Mouse (Mus musculus): ENCODE data around the gene Dmpk. TPM values are rescaled to one million over a fixed set of nuclear protein-coding genes. Genes with fewer than 3 reads are reported as not detected.

The Dmpk gene
- polyA plus RNA-seq, 1 experiment, result 182 TPM

GRCm38 (mm10) chr7:19131324-19131848 lies 47.7 kb downstream of the Dmpk start:
- peaks cover 14% of the 10 kb centered on the region for H3K36me3 ChIP-seq (ENCODE audit: control insufficient read depth, insufficient read depth, low read length)
- peak overlapping the region; percentile 44 for H3K4me3 ChIP-seq (ENCODE audit: extremely low read depth, insufficient read depth, insufficient read length)
- peak overlapping the region; percentile 46; the same call in 1 of the 2 replicates for H3K27ac ChIP-seq (ENCODE audit: insufficient read depth, low read length)
- TF ChIP-seq CTCF (IDR thresholded peaks at IDR 0.05; ENCODE audit: extremely low read depth, insufficient read depth, insufficient read length, insufficient replicate concordance) (peak; percentile 66), POLR2A (IDR thresholded peaks at IDR 0.05; ENCODE audit: low read depth, low read length) (no peak)
- H3K4me1 ChIP-seq (ENCODE audit: control insufficient read depth, insufficient read depth, insufficient read length), result peaks cover 5% of the 10 kb centered on the region
- WGBS, result 1% methylated on average over 39 of the region's 39 CpGs
- DNase-seq (ENCODE audit: low read depth in 1 of 2, low spot score in 2 of 2), result peak; percentile 77 to 89
- H3K27me3 ChIP-seq (ENCODE audit: control insufficient read depth, insufficient read depth, low read length), result no peaks in the 10 kb centered on the region

GRCm38 (mm10) chr7:19136168-19136567 lies 52.5 kb downstream of the Dmpk start:
- no peak overlapping the region for H3K4me3 ChIP-seq (ENCODE audit: extremely low read depth, insufficient read depth, insufficient read length)
- 92% methylated on average over 13 of the region's 13 CpGs for WGBS
- no peak for DNase-seq (ENCODE audit: low read depth in 1 of 2, low spot score in 2 of 2)
- no peak overlapping the region for H3K27ac ChIP-seq (ENCODE audit: insufficient read depth, low read length)
- H3K36me3 ChIP-seq (ENCODE audit: control insufficient read depth, insufficient read depth, low read length), result peaks cover 21% of the 10 kb centered on the region
- peaks cover 5% of the 10 kb centered on the region for H3K4me1 ChIP-seq (ENCODE audit: control insufficient read depth, insufficient read depth, insufficient read length)
- no peak for TF ChIP-seq CTCF (IDR thresholded peaks at IDR 0.05; ENCODE audit: extremely low read depth, insufficient read depth, insufficient read length, insufficient replicate concordance)
- no peak for TF ChIP-seq POLR2A (IDR thresholded peaks at IDR 0.05; ENCODE audit: low read depth, low read length)
- H3K27me3 ChIP-seq (ENCODE audit: control insufficient read depth, insufficient read depth, low read length), result no peaks in the 10 kb centered on the region

DNA sequence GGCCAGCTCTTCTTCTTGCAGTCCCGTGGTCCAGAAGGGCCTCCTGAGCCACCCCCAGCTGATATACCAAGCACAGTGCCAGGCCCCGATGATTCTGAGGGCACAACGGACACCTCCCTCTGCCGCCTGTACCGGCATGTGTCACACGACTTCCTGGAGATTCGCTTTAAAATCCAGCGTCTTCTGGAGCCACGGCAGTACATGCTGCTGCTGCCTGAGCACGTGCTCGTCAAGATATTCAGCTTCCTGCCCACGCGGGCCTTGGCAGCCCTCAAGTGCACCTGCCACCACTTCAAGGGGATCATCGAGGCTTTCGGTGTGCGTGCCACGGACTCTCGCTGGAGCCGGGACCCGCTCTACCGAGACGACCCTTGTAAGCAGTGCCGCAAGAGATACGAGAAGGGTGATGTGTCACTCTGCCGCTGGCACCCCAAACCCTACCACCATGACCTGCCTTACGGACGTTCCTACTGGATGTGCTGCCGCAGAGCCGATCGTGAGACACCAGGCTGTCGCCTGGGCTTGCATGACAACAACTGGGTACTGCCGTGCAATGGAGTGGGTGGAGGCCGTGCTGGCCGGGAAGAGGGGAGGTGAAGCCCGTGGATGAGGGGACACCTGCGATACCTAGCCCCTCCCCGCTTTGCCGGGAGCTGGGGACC lies 53.2 kb downstream of the Dmpk start:
- H3K36me3 ChIP-seq (ENCODE audit: control insufficient read depth, insufficient read depth, low read length), result peaks cover 21% of the 10 kb centered on the region
- no peak overlapping the region for H3K27ac ChIP-seq (ENCODE audit: insufficient read depth, low read length)
- no peak for DNase-seq (ENCODE audit: low read depth in 1 of 2, low spot score in 2 of 2)
- H3K4me1 ChIP-seq (ENCODE audit: control insufficient read depth, insufficient read depth, insufficient read length), result peaks cover 2% of the 10 kb centered on the region; the same call in 1 of the 2 replicates
- no peak overlapping the region for H3K4me3 ChIP-seq (ENCODE audit: extremely low read depth, insufficient read depth, insufficient read length)
- TF ChIP-seq POLR2A (IDR thresholded peaks at IDR 0.05; ENCODE audit: low read depth, low read length), result no peak
- no peak for TF ChIP-seq CTCF (IDR thresholded peaks at IDR 0.05; ENCODE audit: extremely low read depth, insufficient read depth, insufficient read length, insufficient replicate concordance)
- WGBS, result 90% methylated on average over 38 of the region's 38 CpGs
- H3K27me3 ChIP-seq (ENCODE audit: control insufficient read depth, insufficient read depth, low read length), result no peaks in the 10 kb centered on the region

DNA sequence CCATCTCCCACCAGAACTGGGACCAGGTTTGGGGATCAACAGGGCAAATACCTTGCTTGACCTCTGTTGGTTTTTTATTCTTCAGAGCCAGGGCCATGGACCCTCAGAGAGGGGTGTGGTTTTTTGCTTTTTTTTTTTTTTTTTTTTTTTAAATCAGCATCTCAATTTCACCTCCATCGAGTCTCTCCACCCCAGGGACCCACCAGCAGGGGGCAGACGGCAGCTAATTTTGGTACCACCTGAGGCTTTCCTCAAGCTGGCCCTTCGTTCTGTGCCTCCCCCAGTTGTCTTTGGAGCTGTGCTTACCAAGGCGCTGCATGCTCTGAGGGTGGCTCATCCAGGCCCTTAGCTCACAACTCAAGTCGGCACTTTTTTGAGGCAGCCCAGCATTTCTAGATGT lies 53.7 kb downstream of the Dmpk start:
- Histone ChIP-seq H3K36me3 (ENCODE audit: control insufficient read depth, insufficient read depth, low read length) (peaks cover 21% of the 10 kb centered on the region), H3K4me1 (ENCODE audit: control insufficient read depth, insufficient read depth, insufficient read length) (no peaks in the 10 kb centered on the region), H3K27me3 (ENCODE audit: control insufficient read depth, insufficient read depth, low read length) (no peaks in the 10 kb centered on the region), H3K4me3 (ENCODE audit: extremely low read depth, insufficient read depth, insufficient read length) (no peak overlapping the region), H3K27ac (ENCODE audit: insufficient read depth, low read length) (no peak overlapping the region)
- WGBS, result 40% methylated on average over 5 of the region's 5 CpGs
- TF ChIP-seq CTCF (IDR thresholded peaks at IDR 0.05; ENCODE audit: extremely low read depth, insufficient read depth, insufficient read length, insufficient replicate concordance) (peak; percentile 35; the same call in 1 of the 2 replicates), POLR2A (IDR thresholded peaks at IDR 0.05; ENCODE audit: low read depth, low read length) (no peak)
- peak in 1 of 2 experiments; percentile 52 for DNase-seq (ENCODE audit: low read depth in 1 of 2, low spot score in 2 of 2)

Other genes with a start within 250 kb of the Dmpk start
- 2.4 and 2.9 TPM in 2 replicates for gene Mill2, start 243.9 kb upstream of the Dmpk start, polyA plus RNA-seq (2012; rRNA removed)
- 93.4 and 164 TPM in 2 replicates for gene Pglyrp1, start 212.5 kb upstream of the Dmpk start, polyA plus RNA-seq (2012; rRNA removed)
- gene Ccdc61, start 173.4 kb upstream of the Dmpk start, polyA plus RNA-seq (2012; rRNA removed), result 13.0 and 25.5 TPM in 2 replicates
- gene Nova2, start 158.0 kb upstream of the Dmpk start, polyA plus RNA-seq (2012; rRNA removed), result 0.68 and 0.90 TPM in 2 replicates
- not detected in 2 replicates for gene Nanos2, start 96.4 kb upstream of the Dmpk start, polyA plus RNA-seq (2012; rRNA removed)
- gene Mypop, start 92.6 kb upstream of the Dmpk start, polyA plus RNA-seq (2012; rRNA removed), result 2.5 and 4.0 TPM in 2 replicates
- gene Irf2bp1, start 79.8 kb upstream of the Dmpk start, polyA plus RNA-seq (2012; rRNA removed), result 23.8 and 32.9 TPM in 2 replicates
- 0.38 and 0.49 TPM in 2 replicates for gene Foxa3, start 60.3 kb upstream of the Dmpk start, polyA plus RNA-seq (2012; rRNA removed)
- 67.2 and 88.3 TPM in 2 replicates for gene Sympk, start 59.5 kb upstream of the Dmpk start, polyA plus RNA-seq (2012; rRNA removed)
- gene Rsph6a, start 29.2 kb upstream of the Dmpk start, polyA plus RNA-seq (2012; rRNA removed), result 0.06 TPM in 1 of 2 replicates, not detected in the other
- 26.6 and 31.9 TPM in 2 replicates for gene Dmwd, start 7.6 kb upstream of the Dmpk start, polyA plus RNA-seq (2012; rRNA removed)
- 9.1 and 9.8 TPM in 2 replicates for gene Six5, start 10.7 kb downstream of the Dmpk start, polyA plus RNA-seq (2012; rRNA removed)
- 0.02 TPM in 1 of 2 replicates, not detected in the other for gene Gm4969, start 34.5 kb downstream of the Dmpk start, polyA plus RNA-seq (2012; rRNA removed)
- 15.4 and 16.5 TPM in 2 replicates for gene Fbxo46, start 36.0 kb downstream of the Dmpk start, polyA plus RNA-seq (2012; rRNA removed)
- 7.7 and 12.3 TPM in 2 replicates for gene Qpctl, start 65.4 kb downstream of the Dmpk start, polyA plus RNA-seq (2012; rRNA removed)
- 17.0 and 19.0 TPM in 2 replicates for gene Snrpd2, start 65.9 kb downstream of the Dmpk start, polyA plus RNA-seq (2012; rRNA removed)
- 0.07 and 0.08 TPM in 2 replicates for gene Gipr, start 82.3 kb downstream of the Dmpk start, polyA plus RNA-seq (2012; rRNA removed)
- gene Eml2, start 92.6 kb downstream of the Dmpk start, polyA plus RNA-seq (2012; rRNA removed), result 27.4 and 27.9 TPM in 2 replicates
- 6.5 and 9.3 TPM in 2 replicates for gene Gpr4, start 128.7 kb downstream of the Dmpk start, polyA plus RNA-seq (2012; rRNA removed)
- 14.7 and 17.7 TPM in 2 replicates for gene Opa3, start 144.5 kb downstream of the Dmpk start, polyA plus RNA-seq (2012; rRNA removed)
- gene Vasp, start 188.0 kb downstream of the Dmpk start, polyA plus RNA-seq (2012; rRNA removed), result 335 and 437 TPM in 2 replicates
- gene Ppm1n, start 196.2 kb downstream of the Dmpk start, polyA plus RNA-seq (2012; rRNA removed), result 2.1 and 3.3 TPM in 2 replicates
- gene Rtn2, start 198.8 kb downstream of the Dmpk start, polyA plus RNA-seq (2012; rRNA removed), result 7.7 and 9.1 TPM in 2 replicates
- gene Fosb, start 226.2 kb downstream of the Dmpk start, polyA plus RNA-seq (2012; rRNA removed), result 1.6 and 1.9 TPM in 2 replicates